Mouse (Mus musculus): ENCODE measurements around the gene Macrod2. TPM values are rescaled to one million over a fixed set of nuclear protein-coding genes. Genes with fewer than 3 reads are reported as not detected.

Macrod2 gene
- polyA plus RNA-seq, 1 experiment from 2014 or later = 34.2 TPM

- 93% methylated on average over 2 of the region's 2 CpGs for WGBS
- no peak for DNase-seq (ENCODE audit: extremely low spot score, low spot score)
- Histone ChIP-seq H3K4me1 (no peaks in the 10 kb centered on the region), H3K9me3 (no peaks in the 10 kb centered on the region), H3K36me3 (replicated peaks) (no peaks in the 10 kb centered on the region), H3K27me3 (ENCODE audit: poor library complexity, severe bottlenecking) (no peaks in the 10 kb centered on the region), H3K27ac (no peak overlapping the region), H3K4me3 (no peak overlapping the region)
These were observed 1222.6 kb downstream of the Macrod2 start for GRCm38 (mm10) chr2:141617721-141618120.

GRCm38 (mm10) chr2:141618257-141618656 lies 1223.1 kb downstream of the Macrod2 start:
- Histone ChIP-seq H3K9me3 (no peaks in the 10 kb centered on the region), H3K4me3 (no peak overlapping the region), H3K27me3 (ENCODE audit: poor library complexity, severe bottlenecking) (no peaks in the 10 kb centered on the region), H3K4me1 (no peaks in the 10 kb centered on the region), H3K36me3 (replicated peaks) (no peaks in the 10 kb centered on the region), H3K27ac (no peak overlapping the region)
- WGBS = 89% methylated on average over 5 of the region's 5 CpGs
- no peak for DNase-seq (ENCODE audit: extremely low spot score, low spot score)

GRCm38 (mm10) chr2:141664051-141664450 lies 1268.9 kb downstream of the Macrod2 start:
- H3K4me3 ChIP-seq = no peak overlapping the region
- H3K4me1 ChIP-seq = no peaks in the 10 kb centered on the region
- no peaks in the 10 kb centered on the region for H3K36me3 ChIP-seq (replicated peaks)
- no peaks in the 10 kb centered on the region for H3K27me3 ChIP-seq (ENCODE audit: poor library complexity, severe bottlenecking)
- H3K9me3 ChIP-seq = no peaks in the 10 kb centered on the region
- H3K27ac ChIP-seq = no peak overlapping the region
- no peak for DNase-seq (ENCODE audit: extremely low spot score, low spot score)

- no peak for DNase-seq (ENCODE audit: extremely low spot score, low spot score)
- Histone ChIP-seq H3K27ac (no peak overlapping the region), H3K4me3 (no peak overlapping the region), H3K4me1 (no peaks in the 10 kb centered on the region), H3K27me3 (ENCODE audit: poor library complexity, severe bottlenecking) (no peaks in the 10 kb centered on the region), H3K36me3 (replicated peaks) (no peaks in the 10 kb centered on the region), H3K9me3 (no peaks in the 10 kb centered on the region)
- WGBS = 91% methylated on average over 3 of the region's 3 CpGs
These were observed 1277.7 kb downstream of the Macrod2 start for GRCm38 (mm10) chr2:141672814-141673213.

- no peak overlapping the region for H3K27ac ChIP-seq
- H3K36me3 ChIP-seq (replicated peaks) = no peaks in the 10 kb centered on the region
- no peak for DNase-seq (ENCODE audit: extremely low spot score, low spot score)
- no peaks in the 10 kb centered on the region for H3K9me3 ChIP-seq
- 86% methylated on average over 8 of the region's 8 CpGs for WGBS
- no peaks in the 10 kb centered on the region for H3K4me1 ChIP-seq
- H3K27me3 ChIP-seq (ENCODE audit: poor library complexity, severe bottlenecking) = no peaks in the 10 kb centered on the region
- H3K4me3 ChIP-seq = no peak overlapping the region
These were observed 1278.3 kb downstream of the Macrod2 start for GRCm38 (mm10) chr2:141673405-141673804.

- Histone ChIP-seq H3K27ac (no peak overlapping the region), H3K36me3 (replicated peaks) (no peaks in the 10 kb centered on the region), H3K4me3 (no peak overlapping the region), H3K9me3 (0 out of 2 replicates have a peak, but pooled peaks cover 5% of the 10 kb centered on the region), H3K4me1 (no peaks in the 10 kb centered on the region), H3K27me3 (ENCODE audit: poor library complexity, severe bottlenecking) (no peaks in the 10 kb centered on the region)
- DNase-seq (ENCODE audit: extremely low spot score, low spot score) = no peak
- 80% methylated on average over 3 of the region's 3 CpGs for WGBS
These were observed 1302.4 kb downstream of the Macrod2 start for GRCm38 (mm10) chr2:141697541-141697940.

- no peak overlapping the region for H3K4me3 ChIP-seq
- 0 out of 2 replicates have a peak, but pooled peaks cover 5% of the 10 kb centered on the region for H3K9me3 ChIP-seq
- no peak for DNase-seq (ENCODE audit: extremely low spot score, low spot score)
- no peaks in the 10 kb centered on the region for H3K4me1 ChIP-seq
- no peak overlapping the region for H3K27ac ChIP-seq
- no peaks in the 10 kb centered on the region for H3K27me3 ChIP-seq (ENCODE audit: poor library complexity, severe bottlenecking)
- H3K36me3 ChIP-seq (replicated peaks) = no peaks in the 10 kb centered on the region
- WGBS = 88% methylated on average over 4 of the region's 4 CpGs
These were observed 1303.2 kb downstream of the Macrod2 start for GRCm38 (mm10) chr2:141698320-141698719.

GRCm38 (mm10) chr2:141700759-141701452 lies 1305.8 kb downstream of the Macrod2 start:
- Histone ChIP-seq H3K36me3 (replicated peaks) (no peaks in the 10 kb centered on the region), H3K27ac (no peak overlapping the region), H3K4me3 (no peak overlapping the region), H3K4me1 (no peaks in the 10 kb centered on the region), H3K9me3 (no peaks in the 10 kb centered on the region), H3K27me3 (ENCODE audit: poor library complexity, severe bottlenecking) (no peaks in the 10 kb centered on the region)
- DNase-seq (ENCODE audit: extremely low spot score, low spot score) = no peak
- WGBS = 85% methylated on average over 7 of the region's 7 CpGs

- Histone ChIP-seq H3K9me3 (no peaks in the 10 kb centered on the region), H3K27ac (no peak overlapping the region), H3K4me1 (peaks cover 8% of the 10 kb centered on the region; the same call in 1 of the 2 replicates), H3K36me3 (replicated peaks) (no peaks in the 10 kb centered on the region), H3K27me3 (ENCODE audit: poor library complexity, severe bottlenecking) (no peaks in the 10 kb centered on the region), H3K4me3 (no peak overlapping the region)
- DNase-seq (ENCODE audit: extremely low spot score, low spot score) = no peak
- WGBS = 53% methylated on average over 2 of the region's 2 CpGs
These were observed 1316.7 kb downstream of the Macrod2 start for GRCm38 (mm10) chr2:141711785-141712184.

- H3K9me3 ChIP-seq = no peaks in the 10 kb centered on the region
- WGBS = 81% methylated on average over 4 of the region's 4 CpGs
- H3K27ac ChIP-seq = no peak overlapping the region
- no peaks in the 10 kb centered on the region for H3K27me3 ChIP-seq (ENCODE audit: poor library complexity, severe bottlenecking)
- no peak for DNase-seq (ENCODE audit: extremely low spot score, low spot score)
- peaks cover 8% of the 10 kb centered on the region; the same call in 1 of the 2 replicates for H3K4me1 ChIP-seq
- no peaks in the 10 kb centered on the region for H3K36me3 ChIP-seq (replicated peaks)
- no peak overlapping the region for H3K4me3 ChIP-seq
These were observed 1317.2 kb downstream of the Macrod2 start for GRCm38 (mm10) chr2:141712265-141712664.

- DNase-seq (ENCODE audit: extremely low spot score, low spot score) = no peak
- Histone ChIP-seq H3K9me3 (no peaks in the 10 kb centered on the region), H3K27ac (no peak overlapping the region), H3K4me3 (no peak overlapping the region), H3K27me3 (ENCODE audit: poor library complexity, severe bottlenecking) (no peaks in the 10 kb centered on the region), H3K36me3 (replicated peaks) (no peaks in the 10 kb centered on the region), H3K4me1 (peaks cover 8% of the 10 kb centered on the region; the same call in 1 of the 2 replicates)
- 89% methylated on average over 3 of the region's 3 CpGs for WGBS
These were observed 1320.0 kb downstream of the Macrod2 start for GRCm38 (mm10) chr2:141715061-141715460.

GRCm38 (mm10) chr2:141722531-141722930 lies 1327.4 kb downstream of the Macrod2 start:
- Histone ChIP-seq H3K27ac (no peak overlapping the region), H3K4me1 (no peaks in the 10 kb centered on the region), H3K9me3 (no peaks in the 10 kb centered on the region), H3K27me3 (ENCODE audit: poor library complexity, severe bottlenecking) (no peaks in the 10 kb centered on the region), H3K36me3 (replicated peaks) (no peaks in the 10 kb centered on the region), H3K4me3 (no peak overlapping the region)
- DNase-seq (ENCODE audit: extremely low spot score, low spot score) = no peak
- 87% methylated on average over 3 of the region's 3 CpGs for WGBS

- no peaks in the 10 kb centered on the region for H3K27me3 ChIP-seq (ENCODE audit: poor library complexity, severe bottlenecking)
- H3K4me3 ChIP-seq = no peak overlapping the region
- 55% methylated on average over 4 of the region's 4 CpGs for WGBS
- peaks cover 14% of the 10 kb centered on the region; the same call in 1 of the 2 replicates for H3K4me1 ChIP-seq
- no peaks in the 10 kb centered on the region for H3K9me3 ChIP-seq
- no peak overlapping the region for H3K27ac ChIP-seq
- no peak for DNase-seq (ENCODE audit: extremely low spot score, low spot score)
- H3K36me3 ChIP-seq (replicated peaks) = no peaks in the 10 kb centered on the region
These were observed 1333.9 kb downstream of the Macrod2 start for GRCm38 (mm10) chr2:141728998-141729397.
